In genomic region chr3:78736111-78736510, GRCm38 (mm10) we compare ENCODE assay signal across 24 mouse cellular contexts.
"Had no signal": no experiment of that assay in that cellular context is flagged by ENCODE, and none has a peak within 500 bp of the region (broad histone marks: within the 10 kb centered on the region; RNA-seq: fewer than 3 reads in every experiment).

No protein-coding gene starts in this region.

- H3K36me3 ChIP-seq: kidney, embryonic 15.5 days; limb, embryonic 10.5 days; limb, embryonic 13.5 days; liver, embryonic 12.5 days; liver, embryonic 15.5 days; neural tube, embryonic 12.5 days; neural tube, embryonic 15.5 days; stomach, embryonic 15.5 days had no signal

- H3K9ac ChIP-seq: kidney, embryonic 15.5 days; limb, embryonic 13.5 days; liver, embryonic 12.5 days; liver, embryonic 15.5 days; neural tube, embryonic 12.5 days; neural tube, embryonic 15.5 days; stomach, embryonic 15.5 days had no signal

- H3K4me1 ChIP-seq: kidney, embryonic 15.5 days; limb, embryonic 10.5 days; limb, embryonic 13.5 days; liver, embryonic 12.5 days; liver, embryonic 15.5 days; megakaryocyte, embryonic 14.5 days; neural tube, embryonic 12.5 days; neural tube, embryonic 15.5 days; stomach, embryonic 15.5 days had no signal

- DNase-seq: kidney, adult 11 months; kidney, adult 8-10 months; kidney, postnatal 10 days; kidney, postnatal 36 days; layer of hippocampus, postnatal 36 days; liver; lung, adult 18-20 months; lung, postnatal 14 days; midbrain, embryonic 14.5 days; right cerebral cortex, adult 18-20 months; right cerebral cortex, postnatal 14 days; right cerebral cortex, postnatal 4 days; thymus, postnatal 25 days had no signal

- H3K27me3 ChIP-seq: kidney, embryonic 15.5 days; limb, embryonic 13.5 days; liver, embryonic 12.5 days; liver, embryonic 15.5 days; megakaryocyte, embryonic 14.5 days; neural tube, embryonic 12.5 days; neural tube, embryonic 15.5 days; stomach, embryonic 15.5 days had no signal

- H3K9me3 ChIP-seq: kidney, embryonic 15.5 days; limb, embryonic 10.5 days; limb, embryonic 13.5 days; liver, embryonic 12.5 days; liver, embryonic 15.5 days; neural tube, embryonic 12.5 days; neural tube, embryonic 15.5 days; stomach, embryonic 15.5 days had no signal

- ATAC-seq: liver, embryonic 12.5 days had no signal

- H3K27ac ChIP-seq: kidney, embryonic 15.5 days; limb, embryonic 10.5 days; limb, embryonic 13.5 days; liver, embryonic 12.5 days; liver, embryonic 15.5 days; macrophage; neural tube, embryonic 12.5 days; neural tube, embryonic 15.5 days; stomach, embryonic 15.5 days had no signal

- H3K4me2 ChIP-seq: kidney, embryonic 15.5 days; limb, embryonic 13.5 days; liver, embryonic 12.5 days; liver, embryonic 15.5 days; midbrain, embryonic 11.5 days; neural tube, embryonic 12.5 days; neural tube, embryonic 15.5 days; stomach, embryonic 15.5 days had no signal

- H3K4me3 ChIP-seq: kidney, embryonic 15.5 days; limb, embryonic 10.5 days; limb, embryonic 13.5 days; liver, embryonic 12.5 days; liver, embryonic 15.5 days; megakaryocyte, embryonic 14.5 days; neural tube, embryonic 12.5 days; neural tube, embryonic 15.5 days; stomach, embryonic 15.5 days had no signal
